Mouse (Mus musculus) kidney, embryonic 16.5 days (tissue): ENCODE measurements around the gene Ciart. TPM values are rescaled to one million over a fixed set of nuclear protein-coding genes. Genes with fewer than 3 reads are reported as not detected.
A peak's percentile ranks its signal among the peaks of the same experiment; 100 is the strongest.
"Not testable (repeated sequence)": the region's sequence is repeated elsewhere in the genome, so short reads cannot be mapped to it uniquely, and the experiment has no call there.

Experiments used
- ATAC-seq: fragments of 200-750 bp; cut with Nextera tagmentation; 2 replicates; pipeline ENCODE4 v1.8.0; 2017; ENCODE audit warnings: moderate TSS enrichment; ENCODE audit not compliant: low FRiP score, low TSS enrichment
- H3K27ac ChIP-seq: fragments of 300-500 bp; sonication (generic); 2 replicates; pipeline ENCODE4 v1.5.1; 2014; ENCODE audit warnings: low read length
- H3K27me3 ChIP-seq: fragments of 300-500 bp; sonication (generic); 2 replicates; pipeline ENCODE4 v1.6.1; 2014; ENCODE audit warnings: low read length, control low read depth, mixed read lengths; ENCODE audit not compliant: insufficient read depth
- H3K36me3 ChIP-seq: fragments of 300-500 bp; sonication (generic); 2 replicates; pipeline ENCODE4 v1.6.1; 2014; ENCODE audit warnings: low read length, control low read depth, mixed read lengths; ENCODE audit not compliant: insufficient read depth
- H3K4me1 ChIP-seq: fragments of 300-500 bp; sonication (generic); 2 replicates; pipeline ENCODE4 v1.6.1; 2014; ENCODE audit warnings: low read length, control low read depth, mixed read lengths; ENCODE audit not compliant: insufficient read depth
- H3K4me2 ChIP-seq: fragments of 300-500 bp; sonication (generic); replicated peaks from 2 replicates; pipeline ENCODE4 v1.6.1; 2014; ENCODE audit warnings: low read depth, low read length
- H3K4me3 ChIP-seq: fragments of 300-500 bp; sonication (generic); 2 replicates; pipeline ENCODE4 v1.5.1; 2014; ENCODE audit warnings: mild to moderate bottlenecking, low read length
- H3K9ac ChIP-seq: fragments of 300-500 bp; sonication (generic); replicated peaks from 2 replicates; pipeline ENCODE4 v1.6.1; 2014; ENCODE audit warnings: low read length
- H3K9me3 ChIP-seq: fragments of 300-500 bp; sonication (generic); 2 replicates; pipeline ENCODE4 v1.6.1; 2016; ENCODE audit warnings: low read length, control low read depth
- WGBS: fragments of 180-500 bp; shearing (Covaris S2); extraction: QIAGEN DNeasy Blood & Tissue Kit; methylation state at CpG from one replicate; pipeline ENCODE4 v1.1.7; 2014; 5-methylcytosine and 5-hydroxymethylcytosine counted together
- polyA plus RNA-seq: library from polyadenylated mRNA; unstranded; fragments of >200 nt; fragmentation: Nextera tagmentation; extraction: Ambion mirVana; gene quantifications from 2 replicates; pipeline ENCODE4 v1.2.1, GENCODE M21; 2015

Ciart gene
- polyA plus RNA-seq, 1 experiment from 2014 or later: 6.0 TPM

DNA sequence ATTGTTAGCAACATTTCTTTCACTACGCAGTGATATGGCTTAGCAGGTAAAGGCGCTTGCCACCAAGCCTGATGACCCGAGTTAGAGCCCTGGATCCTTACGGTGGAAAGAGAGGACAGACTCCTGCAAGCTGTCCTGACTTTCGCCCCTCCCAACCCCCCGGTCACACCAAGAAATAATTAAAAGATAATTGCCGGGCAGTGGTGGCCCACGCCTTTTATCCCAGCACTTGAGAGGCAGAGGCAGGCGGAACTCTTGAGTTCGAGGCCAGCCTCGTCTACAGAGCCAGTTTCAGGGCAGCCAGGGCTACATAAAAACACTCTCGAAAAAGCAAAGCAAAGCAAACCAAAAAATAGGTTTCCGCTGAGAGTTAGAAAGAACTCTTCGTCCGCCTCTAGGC is 11.1 kb downstream of the Ciart start:
- H3K36me3 ChIP-seq: peaks cover 27% of the 10 kb centered on the region
- ATAC-seq: no peak; the same call in none of the 2 replicates
- H3K4me1 ChIP-seq: peaks cover 8% of the 10 kb centered on the region
- H3K9me3 ChIP-seq: no peaks in the 10 kb centered on the region
- peak overlapping the region; percentile 77 for H3K4me3 ChIP-seq
- H3K27ac ChIP-seq: peak overlapping the region; percentile 79
- H3K27me3 ChIP-seq: no peaks in the 10 kb centered on the region
- H3K9ac ChIP-seq: peak overlapping the region; percentile 85
- 4% methylated on average over 15 of the region's 15 CpGs for WGBS
- peak overlapping the region; percentile 65 for H3K4me2 ChIP-seq

DNA sequence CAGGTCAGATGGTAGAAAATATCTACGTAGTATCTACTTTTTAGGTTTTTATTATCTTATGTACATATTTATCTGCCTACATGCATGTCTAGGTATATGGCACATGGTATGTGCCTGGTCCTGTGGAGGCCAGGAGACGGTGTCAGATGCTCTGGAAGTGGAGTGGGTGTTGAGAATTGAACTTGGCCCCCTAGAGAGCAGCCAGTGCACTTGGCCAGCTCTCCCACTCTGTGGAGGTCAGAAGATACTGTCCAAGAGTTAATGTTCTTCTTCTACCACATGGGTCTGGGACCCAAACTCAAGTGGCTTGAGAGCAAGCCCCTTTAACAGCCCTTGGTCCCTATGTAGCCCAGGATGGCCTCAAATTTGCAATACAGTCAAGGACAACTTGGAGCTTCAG is 14.6 kb downstream of the Ciart start:
- Histone ChIP-seq H3K4me3 (no peak overlapping the region), H3K9ac (no peak overlapping the region), H3K36me3 (peaks cover 48% of the 10 kb centered on the region), H3K9me3 (no peaks in the 10 kb centered on the region), H3K4me1 (peaks cover 5% of the 10 kb centered on the region), H3K4me2 (no peak overlapping the region), H3K27ac (no peak overlapping the region), H3K27me3 (no peaks in the 10 kb centered on the region)
- 98% methylated on average over 2 of the region's 2 CpGs for WGBS
- no peak for ATAC-seq

DNA sequence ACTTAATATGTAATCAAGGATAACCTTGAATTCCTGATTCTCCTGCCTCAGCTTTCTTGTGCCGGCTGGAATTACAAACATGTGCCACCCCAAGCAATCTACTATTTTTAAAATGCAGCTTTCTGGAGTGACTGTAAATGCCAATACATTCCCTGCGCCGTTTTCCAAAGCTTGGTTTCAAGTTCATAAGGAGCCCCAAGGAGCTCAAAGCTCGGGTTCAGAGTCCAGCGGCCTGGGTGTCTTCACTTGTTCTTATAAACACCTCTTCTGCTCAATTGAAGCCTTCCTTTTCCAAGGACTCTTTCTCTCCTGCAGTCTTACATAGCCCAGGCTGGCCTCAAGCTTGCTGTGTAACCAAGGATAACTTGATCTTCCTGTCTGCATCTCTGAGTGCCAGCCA is 16.0 kb downstream of the Ciart start:
- peaks cover 52% of the 10 kb centered on the region for H3K36me3 ChIP-seq
- WGBS: 81% methylated on average over 5 of the region's 5 CpGs
- H3K4me2 ChIP-seq: no peak overlapping the region
- ATAC-seq: no peak
- H3K4me1 ChIP-seq: no peaks in the 10 kb centered on the region; the same call in 1 of the 2 replicates
- H3K9ac ChIP-seq: no peak overlapping the region
- no peaks in the 10 kb centered on the region for H3K9me3 ChIP-seq
- H3K4me3 ChIP-seq: no peak overlapping the region
- no peak overlapping the region for H3K27ac ChIP-seq
- no peaks in the 10 kb centered on the region for H3K27me3 ChIP-seq

DNA sequence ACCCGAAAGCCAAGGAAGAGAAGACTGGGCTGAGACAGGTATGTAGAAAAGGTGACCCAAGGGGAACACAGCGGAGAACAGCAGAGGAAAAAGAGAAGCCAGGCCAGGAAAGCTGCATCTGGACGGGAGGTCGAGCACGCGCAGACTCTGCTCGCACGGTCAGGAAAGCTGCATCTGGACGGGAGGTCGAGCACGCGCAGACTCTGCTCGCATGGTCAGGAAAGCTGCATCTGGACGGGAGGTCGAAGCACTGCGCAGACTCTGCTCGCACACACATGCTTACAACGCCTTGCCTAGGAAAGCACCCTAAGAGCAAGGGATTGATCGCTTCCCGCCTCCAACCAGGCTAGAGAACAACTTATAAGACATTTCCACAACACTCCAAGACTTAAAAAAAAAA is 16.5 kb downstream of the Ciart start:
- Histone ChIP-seq H3K4me2 (no peak overlapping the region), H3K27ac (no peak overlapping the region), H3K4me3 (no peak overlapping the region), H3K9ac (no peak overlapping the region), H3K9me3 (no peaks in the 10 kb centered on the region), H3K27me3 (no peaks in the 10 kb centered on the region), H3K36me3 (peaks cover 52% of the 10 kb centered on the region), H3K4me1 (no peaks in the 10 kb centered on the region; the same call in 1 of the 2 replicates)
- ATAC-seq: no peak
- WGBS: 94% methylated on average over 20 of the region's 20 CpGs

DNA sequence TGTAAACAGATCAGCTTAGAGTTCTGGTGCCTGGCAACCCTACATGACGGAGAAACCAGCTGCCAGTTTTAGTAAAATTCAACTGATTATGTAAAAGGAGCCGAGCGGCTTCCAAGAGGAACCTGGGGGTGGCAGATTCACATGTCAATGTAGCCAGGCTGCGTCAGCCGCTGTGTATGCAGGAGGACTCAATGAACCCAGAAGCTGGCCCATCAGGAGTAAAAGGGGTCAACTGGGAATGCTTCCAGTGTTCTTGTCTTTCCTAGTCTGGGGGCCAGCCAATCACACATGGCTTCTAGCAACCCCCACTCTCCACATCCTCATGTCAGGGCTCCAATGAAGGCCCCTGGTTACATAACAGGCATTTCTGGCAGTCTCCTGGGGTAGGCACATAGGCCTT is 17.0 kb downstream of the Ciart start:
- Histone ChIP-seq H3K4me2 (no peak overlapping the region), H3K36me3 (peaks cover 52% of the 10 kb centered on the region), H3K9me3 (no peaks in the 10 kb centered on the region), H3K4me1 (no peaks in the 10 kb centered on the region), H3K9ac (no peak overlapping the region), H3K27ac (no peak overlapping the region), H3K4me3 (no peak overlapping the region), H3K27me3 (no peaks in the 10 kb centered on the region)
- WGBS: 82% methylated on average over 5 of the region's 5 CpGs
- ATAC-seq: no peak

DNA sequence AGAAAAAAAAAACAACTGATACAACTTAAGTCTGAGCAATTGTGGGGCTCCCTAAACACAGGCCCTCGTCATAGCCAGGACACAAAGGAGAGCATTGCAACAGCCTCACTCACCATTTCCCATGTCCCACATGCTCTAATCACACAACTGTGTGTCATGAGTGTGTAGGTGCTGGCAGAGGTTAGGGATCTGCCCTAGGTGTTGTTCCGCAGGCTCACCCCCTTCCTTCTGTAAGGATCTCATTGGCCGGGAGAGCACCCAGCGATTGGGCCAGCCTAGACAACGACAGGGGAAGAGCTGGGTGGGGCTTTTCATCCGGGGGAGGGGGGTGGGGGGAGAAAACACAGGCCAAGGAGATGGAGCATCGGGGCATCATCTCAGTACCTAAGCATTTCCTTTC is 18.5 kb downstream of the Ciart start:
- Histone ChIP-seq H3K27ac (no peak overlapping the region), H3K4me2 (no peak overlapping the region), H3K4me1 (no peaks in the 10 kb centered on the region), H3K36me3 (peaks cover 42% of the 10 kb centered on the region), H3K9ac (no peak overlapping the region), H3K27me3 (no peaks in the 10 kb centered on the region), H3K4me3 (no peak overlapping the region), H3K9me3 (no peaks in the 10 kb centered on the region)
- 69% methylated on average over 7 of the region's 7 CpGs for WGBS
- no peak for ATAC-seq

DNA sequence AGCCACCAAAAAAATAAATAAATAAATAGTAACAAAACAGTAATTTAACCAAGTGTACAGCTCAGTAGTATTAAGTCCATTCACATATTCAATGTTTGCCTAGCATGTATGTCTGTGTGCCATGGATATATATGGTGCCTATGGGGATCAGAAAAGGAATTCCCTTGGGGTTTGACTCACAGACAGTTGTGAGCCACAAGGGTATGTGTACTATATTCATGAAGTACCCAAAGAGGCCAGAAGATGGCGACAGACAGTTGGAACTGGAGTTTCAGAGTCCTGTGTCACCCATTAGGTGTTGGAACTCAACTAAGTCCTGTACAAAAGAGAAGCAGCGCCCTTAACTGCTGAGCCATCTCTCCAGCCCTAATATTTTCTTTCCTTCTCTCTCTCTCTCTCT is 20.3 kb downstream of the Ciart start:
- Histone ChIP-seq H3K36me3 (peaks cover 26% of the 10 kb centered on the region), H3K4me2 (no peak overlapping the region), H3K4me3 (no peak overlapping the region), H3K27me3 (no peaks in the 10 kb centered on the region), H3K9me3 (no peaks in the 10 kb centered on the region), H3K4me1 (no peaks in the 10 kb centered on the region), H3K9ac (no peak overlapping the region), H3K27ac (no peak overlapping the region)
- peak; percentile 46; the same call in 1 of the 2 replicates for ATAC-seq
- 46% methylated on average over 2 of the region's 2 CpGs for WGBS

DNA sequence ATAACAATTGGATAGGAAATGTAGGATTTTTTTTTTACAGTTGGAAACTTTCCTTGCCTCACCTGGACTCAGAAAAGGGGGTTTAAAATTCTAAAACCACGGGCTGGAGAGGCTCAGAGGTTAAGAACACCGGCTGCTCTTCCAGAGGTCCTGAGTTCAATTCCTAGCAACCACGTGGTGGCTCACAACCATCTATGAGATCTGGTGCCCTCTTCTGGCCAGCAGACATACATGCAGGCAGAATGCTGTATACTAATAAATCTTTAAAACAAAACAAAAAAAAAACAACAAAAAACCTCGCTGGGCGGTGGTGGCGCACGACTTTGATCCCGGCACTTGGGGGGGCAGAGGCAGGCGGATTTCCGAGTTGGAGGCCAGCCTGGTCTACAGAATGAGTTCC is 20.8 kb downstream of the Ciart start:
- no peak for ATAC-seq

DNA sequence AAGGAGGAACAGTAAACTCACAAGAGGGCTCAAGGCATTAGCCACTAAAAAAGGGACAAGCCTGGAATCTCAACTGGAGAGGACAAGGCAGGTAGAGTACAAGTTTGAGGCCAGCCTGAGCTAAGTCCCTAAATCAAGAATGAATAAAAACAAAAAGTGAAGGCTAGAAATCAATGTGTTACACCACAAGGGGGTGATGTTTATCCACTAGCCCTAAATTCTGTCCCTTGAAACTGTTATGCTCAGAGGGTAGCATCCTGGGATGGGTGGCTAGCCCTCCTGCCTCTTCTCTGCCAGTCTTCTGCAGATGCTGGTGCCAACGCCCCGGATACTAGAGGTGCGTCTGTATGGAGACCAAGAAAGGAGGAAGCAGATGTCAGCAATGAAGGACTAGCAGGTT is 21.7 kb downstream of the Ciart start:
- H3K36me3 ChIP-seq: peaks cover 22% of the 10 kb centered on the region
- WGBS: 82% methylated on average over 3 of the region's 3 CpGs
- ATAC-seq: no peak
- H3K4me2 ChIP-seq: no peak overlapping the region
- H3K9me3 ChIP-seq: no peaks in the 10 kb centered on the region
- no peaks in the 10 kb centered on the region for H3K27me3 ChIP-seq
- no peak overlapping the region for H3K27ac ChIP-seq
- no peak overlapping the region for H3K4me3 ChIP-seq
- no peak overlapping the region for H3K9ac ChIP-seq
- no peaks in the 10 kb centered on the region for H3K4me1 ChIP-seq

More for the DNA sequence above, 20.8 kb downstream of the Ciart start:
- Histone ChIP-seq H3K36me3 (peaks cover 25% of the 10 kb centered on the region), H3K27ac (no peak overlapping the region), H3K4me2 (no peak overlapping the region), H3K4me1 (no peaks in the 10 kb centered on the region), H3K27me3 (no peaks in the 10 kb centered on the region), H3K4me3 (no peak overlapping the region), H3K9ac (no peak overlapping the region), H3K9me3 (no peaks in the 10 kb centered on the region)
- WGBS: 71% methylated on average over 10 of the region's 10 CpGs

DNA sequence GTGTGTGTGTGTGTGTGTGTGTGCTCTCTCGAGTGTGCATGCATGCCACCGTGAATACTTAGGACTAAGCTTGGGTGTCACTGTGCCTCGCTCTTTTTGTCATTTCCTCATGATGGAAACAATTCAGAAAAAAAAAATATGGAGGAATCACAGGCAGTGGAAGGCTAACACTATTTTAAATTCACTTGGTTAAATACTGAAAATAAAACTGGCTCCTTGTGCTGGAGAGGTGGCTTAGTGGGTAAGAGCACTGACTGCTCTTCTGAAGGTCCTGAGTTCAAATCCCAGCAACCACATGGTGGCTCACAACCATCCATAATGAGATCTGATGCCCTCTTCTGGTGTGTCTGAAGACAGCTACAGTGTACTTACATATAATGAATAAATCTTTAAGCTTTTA is 23.8 kb downstream of the Ciart start:
- not testable (repeated sequence) for H3K27ac ChIP-seq, H3K27me3 ChIP-seq, H3K4me3 ChIP-seq, H3K4me1 ChIP-seq, H3K4me2 ChIP-seq, H3K9me3 ChIP-seq, ATAC-seq, H3K9ac ChIP-seq
- H3K36me3 ChIP-seq: peaks cover 11% of the 10 kb centered on the region
- 81% methylated on average over 3 of the region's 3 CpGs for WGBS
